Mouse (Mus musculus): ENCODE measurements around the gene Kprp. TPM values are rescaled to one million over a fixed set of nuclear protein-coding genes. Genes with fewer than 3 reads are reported as not detected.

The Kprp gene
- not detected for polyA plus RNA-seq (2017; shearing (Covaris generic))

DNA sequence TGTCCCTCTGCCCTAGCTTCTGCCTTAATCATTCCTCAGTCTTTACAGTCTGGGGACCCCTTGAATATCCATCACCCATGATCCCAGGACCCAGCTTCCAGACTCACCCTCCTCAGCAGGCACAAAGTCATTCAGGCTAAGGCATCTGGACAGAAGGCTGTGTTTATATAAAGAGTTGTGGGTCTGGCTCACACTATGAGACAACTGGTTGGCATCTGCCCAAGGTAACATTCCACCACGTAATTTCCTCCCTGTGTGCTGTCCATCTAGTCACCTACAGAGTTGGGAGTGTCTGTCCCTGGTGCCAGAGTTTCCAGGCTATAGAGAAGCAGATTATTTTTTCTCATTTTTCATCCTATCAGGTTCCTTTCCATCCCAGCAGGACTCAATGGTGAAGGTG is at the start of gene Kprp:
Kprp (minus strand) TSS at position 140 of the 400 bp plus-strand sequence.

DNA sequence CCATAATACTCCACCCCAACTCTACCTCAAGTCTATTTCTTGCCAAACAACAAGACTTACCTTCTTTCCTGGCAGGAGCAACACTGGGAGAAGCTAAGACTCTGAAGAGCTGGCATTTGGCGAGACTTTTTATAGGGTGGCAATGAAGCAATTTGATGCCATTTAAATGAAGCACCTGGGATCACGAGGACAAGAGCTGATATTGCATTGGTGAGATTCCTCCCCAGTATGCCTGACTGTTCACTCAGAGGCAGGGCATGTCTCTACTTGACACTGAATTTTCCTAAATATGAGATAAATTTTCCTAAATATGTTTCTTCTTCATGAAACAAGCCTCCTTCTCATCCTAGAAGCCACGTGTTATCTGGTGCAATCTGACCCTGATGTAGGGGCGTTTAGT is 43.1 kb upstream of the Kprp start, which contains the start of gene 2310050C09Rik:
2310050C09Rik (minus strand) TSS at position 101 of the 400 bp plus-strand sequence.

DNA sequence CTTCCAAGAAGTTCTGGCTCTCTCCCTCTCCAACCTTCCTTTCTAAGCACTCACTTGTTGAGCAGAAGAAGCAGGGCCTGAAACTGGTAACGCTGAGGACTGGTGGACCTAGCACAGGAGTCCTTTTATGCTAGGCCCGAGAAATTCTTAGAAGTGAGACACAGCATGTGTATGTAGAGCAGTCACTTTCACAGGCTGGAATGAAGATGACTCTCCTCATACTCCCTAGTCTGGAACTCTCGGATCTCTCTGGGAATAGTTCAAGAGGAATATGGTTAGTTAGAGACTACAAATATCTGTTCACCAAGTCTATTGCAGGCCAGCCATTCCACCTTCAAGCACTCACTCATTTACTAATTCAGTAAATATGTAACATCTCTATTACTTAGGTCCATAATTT is 24.1 kb upstream of the Kprp start, which contains the start of gene Lce1l:
Lce1l (minus strand) TSS at position 101 of the 400 bp plus-strand sequence.

DNA sequence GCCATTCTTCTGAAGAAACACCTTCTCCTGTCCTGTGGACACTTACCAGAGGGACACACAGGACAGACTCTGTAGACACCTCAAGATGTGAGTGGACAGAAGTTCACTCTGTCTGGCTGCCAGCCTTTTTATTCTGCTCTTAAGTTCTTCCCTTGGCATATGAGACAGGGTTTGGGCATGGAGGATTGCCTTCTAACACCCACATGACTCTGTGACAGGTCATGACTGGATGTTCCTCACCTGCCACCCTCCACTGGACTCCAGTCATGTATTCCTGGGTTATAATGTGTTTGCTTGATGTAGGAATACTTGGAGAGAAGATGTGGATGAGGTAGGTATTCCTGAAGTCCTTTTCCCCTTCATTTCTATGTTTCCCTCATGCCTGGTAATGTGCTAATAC is 19.3 kb downstream of the Kprp start, which contains the start of gene Lce1k:
Lce1k (minus strand) TSS at position 101 of the 400 bp plus-strand sequence.

DNA sequence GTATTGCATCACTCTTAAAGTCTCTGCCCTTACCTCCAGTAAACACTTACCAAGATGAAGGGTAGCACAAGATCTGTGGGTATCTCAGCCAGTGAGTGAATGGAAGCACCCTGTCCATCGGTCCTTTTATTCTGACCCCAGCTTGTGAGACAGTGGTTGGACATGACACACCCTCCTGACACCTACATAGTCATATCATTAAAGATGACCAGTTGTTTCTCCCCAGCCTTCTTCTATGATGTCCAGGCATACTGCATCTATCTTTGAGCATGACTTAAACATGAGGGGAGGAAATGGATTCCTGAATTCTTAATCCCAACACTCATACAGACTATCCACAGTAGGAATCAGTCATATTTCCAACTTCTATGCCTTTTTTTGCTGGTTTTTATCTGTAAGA is 36.6 kb downstream of the Kprp start, which contains the start of gene Lce1j:
Lce1j (minus strand) TSS at position 101 of the 400 bp plus-strand sequence.

DNA sequence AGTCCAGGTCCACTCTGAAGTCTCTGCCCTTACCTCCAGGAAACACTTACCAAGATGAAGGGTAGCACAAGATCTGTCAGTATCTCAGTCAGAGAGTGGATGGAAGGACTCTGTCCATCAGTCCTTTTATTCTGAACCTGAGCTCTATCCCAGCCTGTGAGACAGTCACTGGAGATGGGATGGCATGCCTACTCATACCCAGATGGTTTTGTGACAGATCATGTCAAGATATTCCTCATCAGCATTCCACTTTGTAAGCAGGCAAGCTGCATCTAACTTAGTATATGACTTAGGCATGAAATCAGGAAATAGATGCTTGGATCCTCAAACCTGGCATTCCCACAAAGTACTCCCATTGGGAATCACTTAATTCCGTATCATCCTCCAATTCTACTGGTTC is 48.2 kb downstream of the Kprp start, which contains the start of gene Lce1i:
Lce1i (minus strand) TSS at position 101 of the 400 bp plus-strand sequence.

Other genes starting within 250 kb of the Kprp start
- not detected for gene Smcp, start 238.2 kb downstream of the Kprp start, polyA plus RNA-seq (2017; shearing (Covaris generic))
- gene 2210017I01Rik, start 219.8 kb downstream of the Kprp start, polyA plus RNA-seq (2017; shearing (Covaris generic)): not detected
- gene Lce6a, start 205.6 kb downstream of the Kprp start, polyA plus RNA-seq (2017; shearing (Covaris generic)): not detected
- not detected for gene Lce1a1, start 178.9 kb downstream of the Kprp start, polyA plus RNA-seq (2017; shearing (Covaris generic))
- not detected for gene Lce1b, start 170.3 kb downstream of the Kprp start, polyA plus RNA-seq (2017; shearing (Covaris generic))
- not detected for gene Lce1a2, start 156.9 kb downstream of the Kprp start, polyA plus RNA-seq (2017; shearing (Covaris generic))
- gene Lce1c, start 148.0 kb downstream of the Kprp start, polyA plus RNA-seq (2017; shearing (Covaris generic)): not detected
- not detected for gene Lce1d, start 140.0 kb downstream of the Kprp start, polyA plus RNA-seq (2017; shearing (Covaris generic))
- gene Lce1e, start 118.2 kb downstream of the Kprp start, polyA plus RNA-seq (2017; shearing (Covaris generic)): not detected
- gene Lce1f, start 106.9 kb downstream of the Kprp start, polyA plus RNA-seq (2017; shearing (Covaris generic)): not detected
- gene Gm38119, start 88.2 kb downstream of the Kprp start, polyA plus RNA-seq (2017; shearing (Covaris generic)): not detected
- not detected for gene Lce1g, start 74.9 kb downstream of the Kprp start, polyA plus RNA-seq (2017; shearing (Covaris generic))
- gene Lce1h, start 62.2 kb downstream of the Kprp start, polyA plus RNA-seq (2017; shearing (Covaris generic)): not detected
- not detected for gene Lce1i, start 48.3 kb downstream of the Kprp start, polyA plus RNA-seq (2017; shearing (Covaris generic))
- gene Lce1j, start 36.7 kb downstream of the Kprp start, polyA plus RNA-seq (2017; shearing (Covaris generic)): not detected
- not detected for gene Lce1k, start 19.4 kb downstream of the Kprp start, polyA plus RNA-seq (2017; shearing (Covaris generic))
- not detected for gene Lce1l, start 24.0 kb upstream of the Kprp start, polyA plus RNA-seq (2017; shearing (Covaris generic))
- not detected for gene 2310050C09Rik, start 43.0 kb upstream of the Kprp start, polyA plus RNA-seq (2017; shearing (Covaris generic))
- gene Lce3a, start 99.0 kb upstream of the Kprp start, polyA plus RNA-seq (2017; shearing (Covaris generic)): not detected
- not detected for gene Lce3b, start 105.7 kb upstream of the Kprp start, polyA plus RNA-seq (2017; shearing (Covaris generic))
- not detected for gene Lce3c, start 117.2 kb upstream of the Kprp start, polyA plus RNA-seq (2017; shearing (Covaris generic))
- not detected for gene Lce3d, start 130.1 kb upstream of the Kprp start, polyA plus RNA-seq (2017; shearing (Covaris generic))
- gene Lce3e, start 139.8 kb upstream of the Kprp start, polyA plus RNA-seq (2017; shearing (Covaris generic)): not detected
- not detected for gene Lce3f, start 165.0 kb upstream of the Kprp start, polyA plus RNA-seq (2017; shearing (Covaris generic))
- not detected for gene Crct1, start 188.4 kb upstream of the Kprp start, polyA plus RNA-seq (2017; shearing (Covaris generic))
- not detected for gene Lce1m, start 191.8 kb upstream of the Kprp start, polyA plus RNA-seq (2017; shearing (Covaris generic))
- gene Gm4858, start 241.6 kb upstream of the Kprp start, polyA plus RNA-seq (2017; shearing (Covaris generic)): 0.28 TPM

Measured in CD4-positive, CD25-positive, alpha-beta regulatory T cell (primary cell).